Mouse (Mus musculus) lung, postnatal 36 days (tissue): ENCODE data around the gene Tbc1d24.
A peak's percentile ranks its signal among the peaks of the same experiment; 100 is the strongest.

ENCODE experiments used
- DNase-seq: peaks from one replicate; pipeline ENCODE4 v3.0.0; 2022; ENCODE audit warnings: mixed read lengths

Tbc1d24 gene

DNA sequence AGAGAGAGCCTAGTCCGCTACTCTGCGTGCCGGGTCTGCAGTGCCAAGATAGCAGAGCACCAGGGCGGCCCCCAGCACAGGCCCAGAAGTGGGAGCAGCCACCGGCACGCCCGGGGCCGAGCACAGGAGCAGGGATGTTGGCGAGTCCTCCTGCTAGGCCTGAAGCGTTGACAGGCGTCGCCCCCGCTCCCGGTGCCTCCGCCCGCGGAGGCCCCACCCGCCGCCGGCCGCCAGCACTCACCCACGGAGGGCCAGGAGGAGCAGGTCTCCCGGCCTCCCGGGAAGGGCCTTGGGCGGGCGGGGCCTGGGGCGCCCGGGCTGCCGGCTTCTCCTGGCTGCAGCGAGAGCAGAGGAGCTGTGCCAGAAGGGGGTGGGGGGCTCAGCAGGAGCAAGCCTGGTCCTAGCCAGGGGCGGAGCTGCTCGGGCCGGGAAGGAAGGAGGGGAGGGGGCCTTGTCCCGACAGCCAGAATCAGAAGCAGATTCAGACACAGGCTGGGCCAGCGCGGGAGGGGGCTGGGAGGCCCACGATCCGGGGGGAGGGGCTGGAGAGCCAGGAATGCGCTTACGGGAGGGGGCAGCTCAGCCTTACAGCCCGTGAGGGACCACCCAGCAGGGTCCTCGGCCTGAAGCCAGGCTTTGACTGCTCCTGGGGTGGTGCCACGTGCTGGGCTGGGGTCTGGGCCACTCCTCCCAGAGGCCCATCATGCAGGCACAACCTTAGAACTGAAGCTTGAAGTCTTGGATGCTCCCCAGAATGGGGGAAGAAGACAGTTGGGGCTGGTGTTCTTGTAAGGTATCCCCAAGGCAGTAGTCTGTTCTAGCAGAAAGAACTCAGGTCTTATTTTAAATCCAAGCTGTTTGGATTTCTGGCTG lies 3.9 kb upstream of the Tbc1d24 start, which contains the start of gene Ntn3:
Gene Ntn3 (minus strand): TSS at position 489 of the 873 bp plus-strand sequence.
- peak; percentile 26 for DNase-seq

DNA sequence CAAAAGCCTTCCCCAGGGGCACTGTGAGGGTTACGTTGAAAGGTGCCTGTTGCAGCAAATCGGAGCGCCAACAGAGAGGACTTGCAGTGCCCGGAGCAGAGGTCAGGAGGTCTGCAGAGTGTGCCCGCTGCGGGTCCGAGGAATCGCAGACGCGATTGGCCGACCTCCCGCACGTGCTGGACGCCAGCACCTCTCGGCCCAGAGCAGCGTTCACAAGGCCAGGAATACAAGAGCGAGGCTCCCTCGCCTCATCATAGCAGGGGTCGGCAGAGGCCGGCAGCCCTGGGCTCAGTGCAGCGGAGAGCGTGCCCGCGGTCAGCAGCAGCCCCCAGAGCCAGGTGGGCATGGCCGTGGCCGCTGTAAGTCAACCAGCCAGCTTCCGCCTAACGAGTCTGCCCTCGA lies 3.3 kb upstream of the Tbc1d24 start:
- peak; percentile 11 for DNase-seq

DNA sequence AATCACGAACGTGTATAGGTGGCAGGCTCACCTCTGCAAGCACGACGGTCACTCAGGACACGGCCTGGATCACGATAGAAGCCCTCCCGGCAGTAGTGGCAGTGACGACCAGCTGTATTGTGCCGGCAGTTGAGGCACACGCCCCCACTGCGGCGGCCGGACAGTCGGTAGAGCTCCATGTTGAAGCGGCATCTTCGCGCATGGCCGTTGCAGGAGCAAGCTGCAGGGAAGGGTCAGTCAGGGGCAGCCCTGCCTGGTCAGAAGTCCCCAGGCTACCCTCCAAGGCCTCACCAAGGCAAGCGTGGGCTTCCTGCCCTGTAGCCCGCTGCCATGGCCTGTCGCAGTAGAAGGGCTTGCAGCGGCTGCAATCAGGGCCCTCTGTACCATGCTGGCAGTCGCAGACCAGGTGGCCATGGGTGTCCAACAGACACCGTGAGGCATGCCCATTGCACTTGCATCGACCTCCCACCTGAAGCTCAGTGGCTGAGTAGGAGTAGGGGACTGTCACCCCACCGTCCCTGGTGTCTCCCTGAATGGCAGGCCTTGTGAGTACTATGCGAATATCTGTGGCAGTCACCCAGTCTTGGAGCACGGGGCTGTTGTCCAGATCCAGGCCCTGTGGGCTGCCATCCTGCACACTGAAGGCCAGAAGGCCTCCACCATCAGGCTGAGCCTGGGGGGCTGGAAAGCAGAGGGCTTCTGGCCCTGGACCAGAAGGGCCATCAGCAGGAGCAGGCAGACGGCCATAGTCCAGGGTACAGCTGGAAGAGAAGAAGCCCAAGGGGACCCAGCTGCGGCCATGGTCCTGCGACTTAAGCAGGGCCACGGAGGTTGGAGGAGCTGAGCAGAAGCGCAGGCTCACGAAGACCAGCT lies 2.6 kb upstream of the Tbc1d24 start:
- no peak for DNase-seq

DNA sequence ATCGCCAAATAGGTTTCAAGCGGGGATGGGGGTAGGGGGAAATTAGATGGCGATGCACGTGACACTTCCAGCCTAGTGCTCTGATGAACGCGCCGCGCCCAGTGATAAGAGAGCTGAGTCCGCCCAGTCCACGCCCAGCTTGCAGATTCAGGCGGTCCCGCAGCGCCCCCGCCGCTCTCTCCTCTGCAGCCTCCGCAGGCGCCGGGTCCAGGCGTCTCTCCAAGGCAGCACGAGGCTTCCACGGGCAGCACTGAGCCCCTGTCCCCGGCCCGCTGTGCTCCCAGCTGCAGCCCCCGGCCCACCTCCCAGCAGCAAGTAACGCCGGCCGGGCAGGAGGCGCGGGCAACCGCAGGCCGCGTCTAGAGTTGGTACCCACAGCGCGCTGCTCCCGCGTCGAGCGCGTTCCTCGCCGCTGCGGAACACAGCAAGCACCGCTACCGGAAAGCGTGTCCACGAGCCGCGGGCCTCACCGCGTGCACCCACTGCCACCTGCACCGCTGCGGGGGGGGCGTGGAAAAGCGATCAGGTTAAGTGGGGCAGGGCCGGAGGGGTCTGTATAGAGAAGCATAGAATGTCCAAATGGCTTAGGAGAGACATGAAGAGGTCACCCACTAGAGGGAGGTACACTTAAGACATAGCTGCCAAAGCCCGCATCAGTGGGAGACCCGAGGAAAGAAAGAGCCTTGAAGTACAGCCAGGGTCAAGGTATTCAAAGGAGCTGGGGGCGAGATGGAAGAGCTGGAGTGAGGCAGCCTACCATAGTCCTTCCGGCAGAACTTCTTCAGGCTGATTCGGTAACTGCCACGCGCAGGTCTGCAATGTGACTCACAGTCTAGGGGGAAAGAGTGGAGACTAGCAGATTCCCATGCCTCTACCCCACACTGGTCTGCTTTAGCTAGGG lies 1.3 kb upstream of the Tbc1d24 start:
- DNase-seq, result peak; percentile 65

DNA sequence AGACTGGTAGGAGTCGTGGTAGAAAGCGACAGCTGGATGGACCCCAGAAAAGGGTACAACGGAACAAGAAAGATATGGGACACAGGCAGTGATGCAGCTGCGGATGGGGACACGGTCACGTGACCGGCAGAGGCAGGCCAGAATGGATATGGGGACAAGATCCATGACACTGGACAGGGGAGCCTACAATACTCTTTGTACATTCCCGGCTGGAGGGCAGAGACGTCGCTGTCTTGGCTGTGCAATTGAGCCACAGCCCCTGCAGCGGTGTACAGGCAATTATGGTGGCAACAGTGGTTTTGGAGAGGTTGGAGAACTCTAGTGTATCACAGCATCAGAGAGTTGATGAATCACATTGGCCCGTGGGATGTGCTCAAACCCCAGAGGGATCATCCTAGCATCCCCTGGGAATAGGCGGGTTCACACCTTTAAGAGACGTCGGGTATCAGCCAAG lies 573 bp upstream of the Tbc1d24 start:
- DNase-seq, result peak; percentile 61

DNA sequence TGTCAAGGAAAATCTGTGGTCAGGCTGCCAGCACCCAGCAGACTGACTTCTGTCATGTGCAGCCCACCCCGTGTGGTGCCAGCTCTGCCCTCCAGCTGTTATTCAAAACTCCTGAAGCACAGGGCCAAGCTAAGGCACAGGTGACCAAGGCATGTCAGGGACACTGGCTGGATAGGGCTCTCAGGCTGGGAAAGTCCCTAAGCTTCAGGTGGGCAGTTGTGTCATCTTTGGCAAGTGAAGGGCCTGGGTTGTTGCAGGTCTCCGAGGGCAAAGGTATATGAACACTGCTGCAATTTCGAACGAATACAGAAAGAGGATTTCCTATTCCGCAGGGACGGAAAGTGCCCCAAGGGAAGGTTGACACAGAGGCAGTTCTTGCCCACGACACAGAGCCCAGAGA lies 516 bp downstream of the Tbc1d24 start:
- DNase-seq, result no peak

DNA sequence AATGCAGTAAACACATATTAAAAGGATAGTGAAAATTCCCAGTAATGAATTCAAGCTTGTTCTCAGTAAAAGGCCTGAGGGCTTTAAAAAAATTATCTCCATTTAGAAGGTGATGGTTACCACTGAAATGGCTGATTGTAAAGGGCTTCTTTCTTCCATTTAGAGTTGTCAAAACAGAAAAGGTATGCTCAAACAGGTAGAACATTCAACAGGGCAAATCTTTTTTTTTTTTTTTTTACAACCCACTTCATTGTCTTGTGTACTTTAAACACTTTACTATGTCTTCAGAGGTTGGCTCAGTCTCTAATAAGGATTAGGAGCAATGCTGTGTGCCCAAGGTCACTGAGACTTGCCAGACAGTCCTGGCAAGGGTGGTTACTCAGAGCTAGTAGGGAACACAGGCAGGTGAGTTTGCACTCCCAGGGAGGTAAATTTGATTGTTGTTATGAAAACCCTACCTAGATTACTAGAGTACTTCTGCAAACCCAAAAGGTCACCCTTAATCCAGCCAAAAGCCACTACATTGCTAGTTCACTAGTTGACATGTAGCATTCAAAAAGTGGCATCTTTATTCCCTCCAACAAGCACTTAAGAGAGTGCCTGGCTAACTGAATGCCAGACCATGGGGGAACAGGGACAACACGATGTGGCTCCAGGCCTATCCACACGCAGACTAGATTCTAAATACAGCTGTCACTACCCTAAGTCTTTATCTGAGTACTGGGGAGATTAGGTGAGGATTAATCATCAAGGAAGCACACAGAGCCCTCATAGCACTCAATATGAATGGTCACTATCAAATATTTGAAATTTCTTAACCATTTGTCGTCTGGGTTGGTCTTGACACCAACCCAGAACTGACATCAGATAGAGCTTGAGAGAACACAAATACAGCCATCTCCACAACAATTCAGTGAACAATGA lies 1.5 kb downstream of the Tbc1d24 start:
- DNase-seq, result no peak

DNA sequence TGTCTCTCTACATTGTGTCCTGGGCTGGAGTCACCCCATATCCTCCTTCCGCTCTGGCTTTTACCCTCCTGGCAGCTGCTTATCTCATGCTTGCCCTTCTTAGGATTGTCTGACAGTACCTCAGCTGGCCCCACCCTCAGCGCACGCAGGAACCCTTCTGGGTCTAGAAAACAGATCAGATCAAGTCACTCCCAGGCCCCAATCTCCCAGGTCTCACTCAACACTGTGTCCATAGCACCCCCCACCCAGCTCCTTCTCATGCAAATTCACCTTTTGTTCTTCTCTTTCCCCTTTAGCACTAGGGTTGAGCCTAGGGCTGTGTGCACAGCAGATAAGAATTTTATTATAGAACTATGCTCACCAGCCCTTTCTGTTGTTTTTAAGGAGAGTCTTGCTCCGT lies 2.3 kb downstream of the Tbc1d24 start:
- DNase-seq, result no peak

DNA sequence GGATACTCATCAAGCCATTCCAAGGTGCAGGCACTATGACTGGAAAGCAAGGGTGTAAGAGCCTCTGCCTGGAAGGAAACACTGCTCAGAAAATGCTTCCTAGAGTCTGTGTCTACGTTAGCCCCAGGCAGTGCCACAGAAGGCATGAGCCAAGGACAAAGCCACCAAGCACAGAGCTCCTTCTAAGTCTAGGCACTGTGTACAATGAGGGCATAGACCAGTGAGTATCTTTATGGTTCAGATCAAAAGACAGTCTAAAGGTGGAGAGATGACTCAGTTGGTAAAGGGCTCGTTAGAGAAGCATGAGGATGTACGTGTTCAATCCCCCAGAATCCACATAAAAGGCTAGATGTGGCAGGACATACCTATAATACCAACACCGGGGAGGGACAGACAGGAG lies 4.3 kb downstream of the Tbc1d24 start:
- DNase-seq, result no peak

DNA sequence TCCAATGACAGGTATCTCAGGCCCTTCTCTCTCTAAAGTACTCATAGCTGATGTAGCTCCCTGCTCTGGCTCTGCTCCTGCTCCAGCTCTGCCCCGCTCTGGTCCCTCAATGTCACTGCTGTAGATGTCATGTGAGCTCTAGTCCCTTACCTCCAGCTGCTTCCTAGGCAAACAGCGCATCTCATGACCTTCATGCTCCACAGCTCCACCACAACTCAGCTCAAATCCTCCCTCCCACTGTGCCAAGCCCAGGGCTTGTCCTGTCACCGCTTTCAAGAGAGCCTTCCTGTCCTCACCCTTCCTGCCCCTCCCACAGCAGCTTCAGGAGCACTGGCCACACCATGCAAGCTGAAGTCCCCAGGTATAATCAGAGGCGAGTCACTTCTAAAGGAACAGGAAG lies 5.6 kb downstream of the Tbc1d24 start:
- no peak for DNase-seq

DNA sequence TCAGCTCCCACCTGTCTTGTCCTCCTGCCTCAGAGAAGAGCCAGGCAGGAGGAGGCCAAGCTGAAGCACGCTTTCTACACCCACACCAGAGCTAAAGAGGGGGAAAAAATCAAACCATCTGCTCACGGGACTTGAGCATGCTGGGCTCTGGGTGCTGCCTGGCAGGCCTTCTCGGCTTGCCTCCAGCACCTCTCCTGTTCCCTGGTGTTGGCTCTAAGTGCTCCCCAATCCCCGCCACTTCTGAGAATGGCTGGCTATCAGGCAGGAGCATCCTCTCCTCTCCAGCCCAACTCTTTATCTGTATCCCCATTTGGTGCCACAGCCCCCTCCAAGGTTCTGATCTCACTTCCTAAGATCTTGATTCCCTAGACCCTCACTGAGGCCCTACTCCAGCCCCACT lies 6.1 kb downstream of the Tbc1d24 start:
- no peak for DNase-seq

DNA sequence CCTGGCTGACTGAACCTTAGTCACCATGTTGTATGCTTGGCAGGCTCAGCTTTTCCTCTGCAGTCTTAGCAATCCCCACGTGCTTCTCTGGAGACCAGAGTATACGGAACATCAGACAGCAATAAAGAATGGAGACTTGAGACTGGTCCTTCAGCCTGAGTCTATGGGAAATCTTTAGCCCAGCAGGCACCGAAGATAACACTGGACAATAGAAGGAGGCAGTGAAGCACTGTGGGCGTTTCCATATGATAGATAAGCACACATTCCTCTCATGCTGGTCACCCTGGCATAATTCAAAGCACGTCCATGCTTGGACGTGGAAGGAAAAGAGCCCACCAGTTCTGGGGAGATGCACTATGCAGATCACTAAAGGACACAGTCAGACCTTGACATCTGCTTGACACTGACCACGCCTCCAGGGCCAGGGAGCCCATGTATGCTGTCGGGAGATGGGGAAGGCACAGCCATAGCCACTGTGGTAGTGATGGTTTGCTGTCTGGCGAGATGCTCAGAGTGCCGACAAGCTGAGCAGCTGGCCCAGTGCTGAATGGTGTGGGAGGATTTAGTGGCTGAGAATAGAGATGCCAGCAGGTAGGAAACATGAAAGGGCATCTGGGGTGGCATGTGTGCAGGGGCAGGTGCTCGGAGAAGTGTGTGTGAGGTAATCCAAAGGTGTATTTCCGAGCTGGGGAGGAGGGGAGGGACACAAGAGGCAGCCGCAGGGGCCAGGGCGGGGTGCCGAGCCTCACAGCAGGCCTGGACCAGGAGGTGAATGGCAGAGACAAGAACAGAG lies 8.1 kb downstream of the Tbc1d24 start:
- DNase-seq, result no peak

DNA sequence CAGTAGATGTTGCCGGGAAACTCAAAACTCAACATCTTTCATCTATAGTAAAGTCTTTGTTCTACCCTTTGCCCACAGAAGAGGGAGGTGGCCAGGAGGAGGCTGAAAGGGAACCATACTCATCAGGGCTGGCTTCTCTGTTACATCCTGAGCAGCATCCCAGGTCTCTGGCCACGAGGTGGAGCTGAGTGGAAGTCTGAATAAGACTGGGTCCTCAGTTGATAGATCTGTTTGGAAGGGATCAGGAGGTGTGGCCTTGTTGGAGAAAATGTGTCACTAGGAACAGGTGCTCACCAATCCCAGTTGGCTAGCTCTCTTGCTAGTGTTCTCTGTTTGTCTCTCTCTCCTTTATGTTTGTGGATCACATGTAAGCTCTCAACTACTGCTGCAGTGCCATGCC lies 10.0 kb downstream of the Tbc1d24 start:
- DNase-seq, result no peak

DNA sequence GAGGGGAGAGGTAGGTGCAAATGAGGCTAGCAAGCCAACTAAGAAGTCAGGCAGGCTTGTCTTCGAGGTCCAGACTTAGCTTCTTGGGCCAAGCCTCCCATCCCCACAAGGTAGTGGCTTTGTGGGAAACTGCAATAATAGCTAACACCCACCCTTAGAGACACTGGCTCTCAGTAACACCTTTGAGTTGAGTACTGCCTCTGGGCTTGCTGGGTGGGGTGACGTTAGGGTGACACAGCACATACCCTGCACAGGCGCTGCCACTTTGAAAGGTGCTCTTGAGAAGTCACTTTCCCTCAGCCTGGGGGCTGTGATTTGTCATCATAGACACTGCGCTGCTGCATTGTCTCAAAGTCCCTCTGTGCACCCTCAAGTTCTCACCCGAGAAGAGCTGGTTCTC lies 11.6 kb downstream of the Tbc1d24 start:
- no peak for DNase-seq

DNA sequence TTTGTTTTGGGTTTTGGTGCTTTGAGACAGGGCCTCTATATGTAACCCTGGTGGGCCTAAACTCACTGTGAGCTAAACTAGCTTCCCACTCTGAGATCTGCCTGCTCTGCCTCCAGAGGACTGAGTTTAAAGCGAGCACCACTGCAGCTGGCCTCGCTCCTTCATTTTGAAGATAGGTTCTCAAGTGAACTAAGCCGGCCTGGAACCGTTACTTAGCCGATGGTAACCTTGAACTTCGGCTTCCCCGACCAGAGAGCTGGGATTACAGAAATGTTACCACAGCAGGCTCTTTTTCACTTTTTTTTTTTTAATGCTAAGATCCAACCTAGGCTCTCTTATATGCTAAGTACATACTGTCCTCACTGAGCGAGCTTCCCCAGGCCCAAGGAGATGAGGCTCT lies 12.1 kb downstream of the Tbc1d24 start:
- no peak for DNase-seq

DNA sequence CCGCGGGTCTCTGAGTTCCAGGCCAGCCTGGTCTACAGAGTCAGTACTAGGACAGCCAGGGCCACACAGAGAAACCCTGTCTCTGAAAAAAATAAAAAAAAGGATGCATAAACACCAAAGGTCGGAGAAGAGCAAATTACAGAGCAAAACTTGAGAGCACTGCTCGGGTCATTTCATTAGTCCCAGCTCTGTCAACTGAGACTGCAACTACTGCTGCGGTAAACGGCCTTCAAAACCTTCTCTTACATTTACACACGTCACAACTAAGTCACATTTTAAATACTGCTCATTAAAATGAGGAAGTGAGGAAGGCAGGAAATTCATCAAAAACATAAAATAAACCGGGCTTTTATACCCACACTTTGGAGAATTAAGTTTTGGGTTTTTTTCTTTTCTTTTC lies 12.5 kb downstream of the Tbc1d24 start:
- DNase-seq, result no peak

DNA sequence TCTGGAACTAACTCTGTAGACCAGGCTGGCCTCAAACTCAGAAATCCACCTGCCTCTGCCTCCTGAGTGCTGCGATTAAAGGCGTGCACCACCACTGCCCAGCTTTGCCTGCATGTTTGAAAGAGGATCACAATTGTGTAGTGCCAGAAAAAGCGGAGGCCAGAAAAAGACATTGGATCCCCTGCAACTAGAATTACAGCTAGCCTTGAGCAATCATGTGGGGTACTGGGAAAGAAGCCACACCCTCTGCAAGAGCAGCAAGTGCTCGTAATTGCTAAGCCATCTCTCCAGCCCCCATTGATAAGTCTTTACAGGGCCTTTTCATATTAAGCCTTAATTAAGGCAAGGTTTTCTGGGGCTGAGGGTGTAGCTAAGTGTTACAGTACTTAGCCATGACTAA lies 13.9 kb downstream of the Tbc1d24 start:
- DNase-seq, result no peak

DNA sequence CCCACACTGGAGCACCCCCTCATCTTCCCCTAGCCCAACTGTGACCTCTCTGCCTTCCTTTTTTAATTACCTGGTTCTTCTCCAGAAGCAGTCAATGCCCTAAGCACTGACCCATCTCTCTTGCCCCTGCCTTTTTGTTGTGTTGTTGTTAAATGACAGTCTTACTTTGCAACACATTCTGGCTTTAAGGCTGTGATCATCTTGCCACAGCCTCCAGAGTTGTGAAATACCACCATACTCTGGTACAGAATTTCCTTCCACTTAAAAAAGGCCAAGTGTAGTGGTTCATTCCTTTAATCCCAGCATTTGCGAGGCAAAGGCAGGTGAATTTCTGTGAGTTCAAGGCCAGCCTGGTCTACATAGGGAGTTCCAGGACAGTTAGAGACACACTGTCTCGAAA lies 14.4 kb downstream of the Tbc1d24 start:
- DNase-seq, result no peak

DNA sequence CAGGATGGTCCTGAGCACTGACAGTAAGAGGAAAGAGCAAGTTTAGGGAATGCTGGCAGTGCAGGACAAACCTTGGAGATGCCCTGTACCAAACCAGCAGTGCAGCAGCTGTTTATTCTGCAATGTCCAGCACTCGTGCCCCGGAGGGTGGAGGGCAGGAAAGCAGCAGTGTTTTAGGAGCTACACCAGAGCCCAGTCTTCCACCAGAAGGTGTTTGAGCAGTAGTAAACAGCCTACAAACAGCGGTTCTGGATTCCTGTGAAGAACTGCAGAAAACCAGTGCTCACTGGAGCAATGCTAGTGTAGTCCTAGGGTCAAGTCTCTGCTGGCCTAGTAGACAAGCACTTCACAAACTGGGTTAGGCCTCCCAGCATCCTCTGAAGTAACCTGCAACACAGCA lies 31.1 kb downstream of the Tbc1d24 start:
- no peak for DNase-seq

DNA sequence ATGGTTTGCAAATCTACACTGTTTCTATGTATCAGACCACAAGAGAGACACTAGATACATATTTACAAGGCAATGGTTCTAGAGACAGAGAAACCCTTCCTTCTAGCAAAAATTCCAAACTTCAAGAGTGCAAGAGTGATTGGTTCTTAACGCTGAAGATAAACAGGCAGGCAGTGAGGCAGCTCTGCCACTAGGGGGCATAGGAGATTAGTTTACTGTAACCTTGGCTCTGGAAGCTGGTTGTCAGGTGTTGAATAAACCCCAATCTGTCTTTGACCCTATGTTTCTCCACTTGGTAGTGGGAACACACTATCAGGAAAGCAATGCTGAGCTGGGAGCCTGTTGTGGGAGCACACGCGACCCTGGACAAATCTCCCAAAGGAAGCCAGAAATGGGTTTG lies 31.9 kb downstream of the Tbc1d24 start:
- DNase-seq, result peak; percentile 87

DNA sequence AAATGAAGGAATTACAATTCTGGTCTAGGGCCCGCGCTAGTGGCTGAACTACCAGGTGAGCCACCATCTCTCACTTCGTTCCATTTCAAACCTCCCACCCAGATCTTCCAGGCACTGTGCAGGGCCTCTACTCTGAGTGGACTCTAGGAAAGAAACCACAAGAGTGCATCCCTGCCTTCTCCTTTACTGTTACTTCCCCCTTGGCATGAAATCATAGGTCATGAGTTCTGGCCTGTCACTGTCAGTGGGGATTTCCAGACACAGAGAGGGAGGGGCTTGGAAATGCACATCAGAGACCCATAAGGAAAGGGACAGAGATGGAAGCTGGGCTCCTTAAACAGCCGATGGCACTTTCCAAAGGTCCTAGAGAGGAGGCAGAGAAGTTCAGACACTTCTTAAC lies 33.6 kb downstream of the Tbc1d24 start:
- peak; percentile 54 for DNase-seq
